Mouse (Mus musculus): Measurements from ENCODE around the gene Pde4b. TPM values are rescaled to one million over a fixed set of nuclear protein-coding genes. Genes with fewer than 3 reads are reported as not detected.
A peak's percentile ranks its signal among the peaks of the same experiment; 100 is the strongest.
"Not testable (repeated sequence)": the region's sequence is repeated elsewhere in the genome, so short reads cannot be mapped to it uniquely, and the experiment has no call there.

Gene Pde4b
- polyA plus RNA-seq, 1 experiment from 2014 or later: 6.8 TPM

GRCm38 (mm10) chr4:102488000-102488399, 400.7 kb downstream of the Pde4b start:
- Histone ChIP-seq H3K4me1 (ENCODE audit: control insufficient read depth, insufficient read depth, low read length) (0 out of 2 replicates have a peak, but pooled peaks cover 6% of the 10 kb centered on the region), H3K9ac (ENCODE audit: low read length) (no peak overlapping the region), H3K27ac (replicated peaks; ENCODE audit: low read depth, low read length) (no peak overlapping the region), H3K36me3 (ENCODE audit: control insufficient read depth, insufficient read depth, low read length) (no peaks in the 10 kb centered on the region), H3K27me3 (ENCODE audit: control insufficient read depth, insufficient read depth, low read length) (peaks cover 3% of the 10 kb centered on the region; the same call in 1 of the 2 replicates), H3K4me3 (ENCODE audit: low read depth, low read length) (no peak overlapping the region), H3K4me2 (ENCODE audit: low read depth, severe bottlenecking) (no peak overlapping the region), H3K9me3 (ENCODE audit: control insufficient read depth, low read length) (no peaks in the 10 kb centered on the region)
- 32% methylated on average over 2 of the region's 2 CpGs for WGBS
- no peak for ATAC-seq (ENCODE audit: insufficient number of reproducible peaks, low FRiP score, low TSS enrichment, low read depth)
- DNase-seq (ENCODE audit: low spot score): no peak

- WGBS: 22% methylated on average over 11 of the region's 11 CpGs
- 0 out of 2 replicates have a peak, but pooled peaks cover 6% of the 10 kb centered on the region for H3K4me1 ChIP-seq (ENCODE audit: control insufficient read depth, insufficient read depth, low read length)
- DNase-seq (ENCODE audit: low spot score) (peak; percentile 50), ATAC-seq (ENCODE audit: insufficient number of reproducible peaks, low FRiP score, low TSS enrichment, low read depth) (peak; percentile 65)
- H3K36me3 ChIP-seq (ENCODE audit: control insufficient read depth, insufficient read depth, low read length): no peaks in the 10 kb centered on the region
- no peak overlapping the region for H3K27ac ChIP-seq (replicated peaks; ENCODE audit: low read depth, low read length)
- no peaks in the 10 kb centered on the region for H3K9me3 ChIP-seq (ENCODE audit: control insufficient read depth, low read length)
- no peak overlapping the region for H3K4me2 ChIP-seq (ENCODE audit: low read depth, severe bottlenecking)
- H3K9ac ChIP-seq (ENCODE audit: low read length): no peak overlapping the region
- H3K27me3 ChIP-seq (ENCODE audit: control insufficient read depth, insufficient read depth, low read length): peaks cover 3% of the 10 kb centered on the region; the same call in 1 of the 2 replicates
- H3K4me3 ChIP-seq (ENCODE audit: low read depth, low read length): no peak overlapping the region
These were observed 404.3 kb downstream of the Pde4b start for GRCm38 (mm10) chr4:102491468-102492123.

- ATAC-seq (ENCODE audit: insufficient number of reproducible peaks, low FRiP score, low TSS enrichment, low read depth) (no peak), DNase-seq (ENCODE audit: low spot score) (no peak)
- H3K9me3 ChIP-seq (ENCODE audit: control insufficient read depth, low read length): no peaks in the 10 kb centered on the region
- H3K27ac ChIP-seq (replicated peaks; ENCODE audit: low read depth, low read length): no peak overlapping the region
- H3K4me1 ChIP-seq (ENCODE audit: control insufficient read depth, insufficient read depth, low read length): 0 out of 2 replicates have a peak, but pooled peaks cover 6% of the 10 kb centered on the region
- H3K9ac ChIP-seq (ENCODE audit: low read length): no peak overlapping the region
- H3K36me3 ChIP-seq (ENCODE audit: control insufficient read depth, insufficient read depth, low read length): no peaks in the 10 kb centered on the region
- 82% methylated on average over 5 of the region's 5 CpGs for WGBS
- no peak overlapping the region for H3K4me3 ChIP-seq (ENCODE audit: low read depth, low read length)
- H3K4me2 ChIP-seq (ENCODE audit: low read depth, severe bottlenecking): no peak overlapping the region
- H3K27me3 ChIP-seq (ENCODE audit: control insufficient read depth, insufficient read depth, low read length): peaks cover 3% of the 10 kb centered on the region; the same call in 1 of the 2 replicates
These were observed 405.6 kb downstream of the Pde4b start for GRCm38 (mm10) chr4:102492911-102493310.

- H3K9ac ChIP-seq (ENCODE audit: low read length): no peak overlapping the region
- 65% methylated on average over 4 of the region's 4 CpGs for WGBS
- no peak overlapping the region for H3K4me2 ChIP-seq (ENCODE audit: low read depth, severe bottlenecking)
- H3K9me3 ChIP-seq (ENCODE audit: control insufficient read depth, low read length): no peaks in the 10 kb centered on the region
- no peak overlapping the region for H3K27ac ChIP-seq (replicated peaks; ENCODE audit: low read depth, low read length)
- DNase-seq (ENCODE audit: low spot score) (no peak), ATAC-seq (ENCODE audit: insufficient number of reproducible peaks, low FRiP score, low TSS enrichment, low read depth) (no peak)
- 0 out of 2 replicates have a peak, but pooled peaks cover 6% of the 10 kb centered on the region for H3K4me1 ChIP-seq (ENCODE audit: control insufficient read depth, insufficient read depth, low read length)
- no peak overlapping the region for H3K4me3 ChIP-seq (ENCODE audit: low read depth, low read length)
- H3K27me3 ChIP-seq (ENCODE audit: control insufficient read depth, insufficient read depth, low read length): peaks cover 3% of the 10 kb centered on the region; the same call in 1 of the 2 replicates
- no peaks in the 10 kb centered on the region for H3K36me3 ChIP-seq (ENCODE audit: control insufficient read depth, insufficient read depth, low read length)
These were observed 406.2 kb downstream of the Pde4b start for GRCm38 (mm10) chr4:102493342-102494128.

- not testable (repeated sequence) for H3K9me3 ChIP-seq (ENCODE audit: control insufficient read depth, low read length); H3K27me3 ChIP-seq (ENCODE audit: control insufficient read depth, insufficient read depth, low read length); H3K4me1 ChIP-seq (ENCODE audit: control insufficient read depth, insufficient read depth, low read length); H3K4me2 ChIP-seq (ENCODE audit: low read depth, severe bottlenecking); H3K27ac ChIP-seq (replicated peaks; ENCODE audit: low read depth, low read length); DNase-seq (ENCODE audit: low spot score); H3K4me3 ChIP-seq (ENCODE audit: low read depth, low read length); H3K9ac ChIP-seq (ENCODE audit: low read length); H3K36me3 ChIP-seq (ENCODE audit: control insufficient read depth, insufficient read depth, low read length)
- 98% methylated on average over 6 of the region's 10 CpGs for WGBS
- peak; percentile 32; the same call in 1 of the 2 replicates for ATAC-seq (ENCODE audit: insufficient number of reproducible peaks, low FRiP score, low TSS enrichment, low read depth)
These were observed 406.9 kb downstream of the Pde4b start for GRCm38 (mm10) chr4:102494203-102494602.

- Histone ChIP-seq H3K9ac (ENCODE audit: low read length) (no peak overlapping the region), H3K36me3 (ENCODE audit: control insufficient read depth, insufficient read depth, low read length) (no peaks in the 10 kb centered on the region), H3K4me1 (ENCODE audit: control insufficient read depth, insufficient read depth, low read length) (0 out of 2 replicates have a peak, but pooled peaks cover 6% of the 10 kb centered on the region), H3K4me2 (ENCODE audit: low read depth, severe bottlenecking) (no peak overlapping the region), H3K9me3 (ENCODE audit: control insufficient read depth, low read length) (no peaks in the 10 kb centered on the region), H3K27ac (replicated peaks; ENCODE audit: low read depth, low read length) (no peak overlapping the region), H3K27me3 (ENCODE audit: control insufficient read depth, insufficient read depth, low read length) (no peaks in the 10 kb centered on the region), H3K4me3 (ENCODE audit: low read depth, low read length) (no peak overlapping the region)
- WGBS: 79% methylated on average over 5 of the region's 5 CpGs
- ATAC-seq (ENCODE audit: insufficient number of reproducible peaks, low FRiP score, low TSS enrichment, low read depth) (no peak), DNase-seq (ENCODE audit: low spot score) (no peak)
These were observed 407.7 kb downstream of the Pde4b start for GRCm38 (mm10) chr4:102495001-102495400.

GRCm38 (mm10) chr4:102495474-102495873, 408.1 kb downstream of the Pde4b start:
- Histone ChIP-seq H3K9me3 (ENCODE audit: control insufficient read depth, low read length) (no peaks in the 10 kb centered on the region), H3K36me3 (ENCODE audit: control insufficient read depth, insufficient read depth, low read length) (no peaks in the 10 kb centered on the region), H3K27me3 (ENCODE audit: control insufficient read depth, insufficient read depth, low read length) (no peaks in the 10 kb centered on the region), H3K4me2 (ENCODE audit: low read depth, severe bottlenecking) (no peak overlapping the region), H3K27ac (replicated peaks; ENCODE audit: low read depth, low read length) (no peak overlapping the region), H3K4me1 (ENCODE audit: control insufficient read depth, insufficient read depth, low read length) (0 out of 2 replicates have a peak, but pooled peaks cover 6% of the 10 kb centered on the region), H3K9ac (ENCODE audit: low read length) (no peak overlapping the region), H3K4me3 (ENCODE audit: low read depth, low read length) (no peak overlapping the region)
- 87% methylated on average over 5 of the region's 5 CpGs for WGBS
- no peak for ATAC-seq (ENCODE audit: insufficient number of reproducible peaks, low FRiP score, low TSS enrichment, low read depth)
- no peak for DNase-seq (ENCODE audit: low spot score)

- WGBS: 80% methylated on average over 20 of the region's 20 CpGs
- no peak for DNase-seq (ENCODE audit: low spot score)
- Histone ChIP-seq H3K4me1 (ENCODE audit: control insufficient read depth, insufficient read depth, low read length) (0 out of 2 replicates have a peak, but pooled peaks cover 2% of the 10 kb centered on the region), H3K4me2 (ENCODE audit: low read depth, severe bottlenecking) (no peak overlapping the region), H3K27me3 (ENCODE audit: control insufficient read depth, insufficient read depth, low read length) (no peaks in the 10 kb centered on the region), H3K36me3 (ENCODE audit: control insufficient read depth, insufficient read depth, low read length) (no peaks in the 10 kb centered on the region), H3K9me3 (ENCODE audit: control insufficient read depth, low read length) (no peaks in the 10 kb centered on the region), H3K4me3 (ENCODE audit: low read depth, low read length) (no peak overlapping the region), H3K9ac (ENCODE audit: low read length) (no peak overlapping the region), H3K27ac (replicated peaks; ENCODE audit: low read depth, low read length) (no peak overlapping the region)
- no peak for ATAC-seq (ENCODE audit: insufficient number of reproducible peaks, low FRiP score, low TSS enrichment, low read depth)
These were observed 409.2 kb downstream of the Pde4b start for GRCm38 (mm10) chr4:102496269-102497177.
